Mouse (Mus musculus) liver, embryonic 14.5 days (tissue): ENCODE data around the gene Rictor.

Source experiments
- CTCF ChIP-seq: IDR thresholded peaks from 2 replicates; pipeline ENCODE4 v1.5.1; 2016; ENCODE audit warnings: antibody characterized with exemption, low read depth, control low read depth
- EP300 ChIP-seq: IDR thresholded peaks from 2 replicates; pipeline ENCODE4 v1.6.1; 2016; ENCODE audit warnings: antibody characterized with exemption, low read depth

DNA sequence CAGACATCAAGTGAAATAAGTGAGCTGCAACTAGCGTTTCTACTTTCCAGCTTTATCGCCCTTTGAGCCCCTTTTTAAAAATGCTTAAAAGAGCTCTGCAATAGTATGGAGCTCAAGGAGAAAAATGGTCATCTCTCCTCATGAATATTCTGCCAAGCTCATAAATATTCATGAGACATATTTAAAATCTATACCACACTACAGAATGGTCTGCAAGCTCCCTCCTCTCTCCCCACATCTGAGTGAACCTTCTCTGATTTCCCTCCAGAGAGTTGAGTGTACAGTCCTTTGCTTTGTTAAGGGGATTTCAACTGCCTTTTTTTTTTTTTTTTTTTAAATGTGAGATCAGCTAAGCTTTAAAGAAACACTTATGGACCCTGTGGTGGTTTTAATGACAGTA lies 29.7 kb upstream of the Rictor start:
- TF ChIP-seq CTCF (no peak), EP300 (no peak)
